Mouse (Mus musculus) intestine, postnatal 0 days (tissue): Measurements from ENCODE around the gene Cnih2. TPM values are rescaled to one million over a fixed set of nuclear protein-coding genes. Genes with fewer than 3 reads are reported as not detected.

Experiments used
- ATAC-seq: fragments of 200-750 bp; cut with Nextera tagmentation; 2 replicates; pipeline ENCODE4 v1.8.0; 2017; ENCODE audit warnings: mild to moderate bottlenecking, moderate TSS enrichment, moderate library complexity
- H3K27ac ChIP-seq: fragments of 300-500 bp; sonication (generic); 2 replicates; pipeline ENCODE4 v1.5.1; 2014; ENCODE audit warnings: mild to moderate bottlenecking, low read depth, low read length, moderate library complexity
- H3K27me3 ChIP-seq: fragments of 300-500 bp; sonication (generic); replicated peaks from 2 replicates; pipeline ENCODE4 v1.6.1; 2014; ENCODE audit warnings: low read length, mixed read lengths; ENCODE audit not compliant: control insufficient read depth, insufficient read depth
- H3K36me3 ChIP-seq: fragments of 300-500 bp; sonication (generic); 2 replicates; pipeline ENCODE4 v1.6.1; 2014; ENCODE audit warnings: mild to moderate bottlenecking, moderate library complexity; ENCODE audit not compliant: control insufficient read depth, insufficient read depth
- H3K4me1 ChIP-seq: fragments of 300-500 bp; sonication (generic); replicated peaks from 2 replicates; pipeline ENCODE4 v1.6.1; 2014; ENCODE audit warnings: antibody characterized with exemption, low read length, mixed read lengths; ENCODE audit not compliant: control insufficient read depth, insufficient read depth
- H3K4me2 ChIP-seq: fragments of 300-500 bp; sonication (generic); replicated peaks from 2 replicates; pipeline ENCODE4 v1.6.1; 2014; ENCODE audit warnings: low read depth, mild to moderate bottlenecking, moderate library complexity
- H3K4me3 ChIP-seq: fragments of 300-500 bp; sonication (generic); 2 replicates; pipeline ENCODE4 v1.5.1; 2014; ENCODE audit warnings: low read depth, low read length
- H3K9ac ChIP-seq: fragments of 300-500 bp; sonication (generic); 2 replicates; pipeline ENCODE4 v1.6.1; 2014; ENCODE audit warnings: mild to moderate bottlenecking, low read depth, low read length
- H3K9me3 ChIP-seq: fragments of 300-500 bp; sonication (generic); 2 replicates; pipeline ENCODE4 v1.6.1; 2016; ENCODE audit warnings: mixed run types; ENCODE audit not compliant: control insufficient read depth
- CTCF ChIP-seq: sonication (generic); IDR thresholded peaks from 2 replicates; pipeline ENCODE4 v1.5.1; 2016; ENCODE audit warnings: low read depth, mild to moderate bottlenecking, control low read depth, antibody characterized with exemption, moderate library complexity
- WGBS: fragments of 180-500 bp; shearing (Covaris S2); extraction: QIAGEN DNeasy Blood & Tissue Kit; methylation state at CpG from one replicate; pipeline ENCODE4 v1.1.7; 2014; 5-methylcytosine and 5-hydroxymethylcytosine counted together
- polyA plus RNA-seq: library from polyadenylated mRNA; unstranded; fragments of >200 nt; fragmentation: Nextera tagmentation; extraction: Ambion mirVana; gene quantifications from 2 replicates; pipeline ENCODE4 v1.2.1, GENCODE M21; 2015

The Cnih2 gene
- polyA plus RNA-seq, 1 experiment from 2014 or later: 5.6 TPM

DNA sequence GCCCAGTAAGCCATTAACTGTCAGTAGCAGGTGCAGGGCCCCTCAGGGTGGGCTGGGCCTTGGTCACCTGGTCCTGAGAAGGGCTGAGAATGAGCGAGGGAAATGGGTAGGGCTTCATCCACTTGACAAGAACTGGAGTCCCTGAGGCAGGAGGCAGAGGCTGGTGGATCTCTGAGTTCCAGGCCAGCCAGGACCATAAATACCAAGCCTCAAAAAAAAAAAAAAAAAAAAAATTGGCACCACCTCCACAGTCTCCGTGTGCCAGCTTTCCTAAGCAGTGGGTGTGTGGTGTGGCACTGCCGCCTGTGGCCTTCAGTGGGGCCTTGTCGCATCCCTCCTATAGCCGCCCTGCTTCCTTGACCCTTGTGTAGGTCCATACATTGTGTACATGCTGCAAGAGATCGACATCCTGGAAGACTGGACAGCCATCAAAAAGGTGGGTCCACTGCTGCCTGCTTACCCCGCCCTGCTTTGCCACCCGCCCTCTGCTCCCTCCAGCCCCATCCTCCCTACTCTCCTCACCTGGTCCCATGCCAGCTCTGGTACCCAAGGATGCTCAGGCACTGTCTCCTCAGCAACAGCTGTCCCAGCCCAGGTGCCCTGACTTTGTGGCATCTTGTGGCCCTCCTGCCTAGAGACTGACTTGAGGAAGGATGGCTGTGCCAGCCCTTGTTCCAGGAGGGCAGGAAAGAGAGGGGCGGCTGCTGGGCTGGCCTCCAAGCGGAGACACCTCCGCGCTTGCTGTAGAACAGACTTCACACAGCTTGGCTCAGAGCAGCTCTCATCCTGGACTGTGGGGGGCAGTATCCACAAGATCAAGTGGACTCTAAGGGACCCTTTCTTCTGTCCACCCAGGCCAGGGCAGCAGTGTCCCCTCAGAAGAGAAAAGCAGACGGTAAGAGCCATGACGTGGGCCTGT is 49.9 kb downstream of the Cnih2 start:
- no peak for ATAC-seq
- no peak overlapping the region for H3K4me3 ChIP-seq
- H3K36me3 ChIP-seq: peaks cover 30% of the 10 kb centered on the region
- no peaks in the 10 kb centered on the region for H3K9me3 ChIP-seq
- no peaks in the 10 kb centered on the region for H3K27me3 ChIP-seq
- 81% methylated on average over 13 of the region's 14 CpGs for WGBS
- H3K27ac ChIP-seq: no peak overlapping the region
- H3K4me2 ChIP-seq: no peak overlapping the region
- H3K9ac ChIP-seq: no peak overlapping the region
- TF ChIP-seq CTCF: no peak
- H3K4me1 ChIP-seq: no peaks in the 10 kb centered on the region

GRCm38 (mm10) chr19:5045531-5045930 is 52.8 kb downstream of the Cnih2 start:
- Histone ChIP-seq H3K36me3 (peaks cover 30% of the 10 kb centered on the region), H3K4me3 (no peak overlapping the region), H3K9ac (no peak overlapping the region), H3K27ac (no peak overlapping the region), H3K4me2 (no peak overlapping the region), H3K4me1 (0 out of 2 replicates have a peak, but pooled peaks cover 3% of the 10 kb centered on the region), H3K9me3 (no peaks in the 10 kb centered on the region), H3K27me3 (no peaks in the 10 kb centered on the region)
- TF ChIP-seq CTCF: no peak
- 84% methylated on average over 4 of the region's 4 CpGs for WGBS
- no peak for ATAC-seq

Other genes starting within 250 kb of the Cnih2 start
- gene Ctsf, start 243.4 kb downstream of the Cnih2 start, polyA plus RNA-seq: 15.6 and 16.4 TPM in 2 replicates
- gene Actn3, start 220.6 kb downstream of the Cnih2 start, polyA plus RNA-seq: 0.47 and 0.56 TPM in 2 replicates
- 7.6 and 9.1 TPM in 2 replicates for gene Zdhhc24, start 219.9 kb downstream of the Cnih2 start, polyA plus RNA-seq
- gene Bbs1, start 191.9 kb downstream of the Cnih2 start, polyA plus RNA-seq: 0.60 and 0.98 TPM in 2 replicates
- gene Dpp3, start 170.2 kb downstream of the Cnih2 start, polyA plus RNA-seq: 59.2 and 60.0 TPM in 2 replicates
- 0.46 and 0.89 TPM in 2 replicates for gene Peli3, start 155.4 kb downstream of the Cnih2 start, polyA plus RNA-seq
- 73.7 and 78.1 TPM in 2 replicates for gene Mrpl11, start 136.4 kb downstream of the Cnih2 start, polyA plus RNA-seq
- gene Npas4, start 108.2 kb downstream of the Cnih2 start, polyA plus RNA-seq: 0.09 and 0.12 TPM in 2 replicates
- gene Slc29a2, start 74.7 kb downstream of the Cnih2 start, polyA plus RNA-seq: 1.3 and 1.8 TPM in 2 replicates
- gene B4gat1, start 59.7 kb downstream of the Cnih2 start, polyA plus RNA-seq: 16.2 and 17.9 TPM in 2 replicates
- gene AC124502.3, start 59.6 kb downstream of the Cnih2 start, polyA plus RNA-seq: 0.56 TPM in 1 of 2 replicates, not detected in the other
- gene Brms1, start 57.2 kb downstream of the Cnih2 start, polyA plus RNA-seq: 33.2 and 33.4 TPM in 2 replicates
- gene Rin1, start 48.0 kb downstream of the Cnih2 start, polyA plus RNA-seq: 0.77 and 0.78 TPM in 2 replicates
- gene Cd248, start 30.4 kb downstream of the Cnih2 start, polyA plus RNA-seq: 19.9 and 23.0 TPM in 2 replicates
- 4.0 TPM in 2 replicates for gene Tmem151a, start 13.0 kb downstream of the Cnih2 start, polyA plus RNA-seq
- gene Yif1a, start 10.0 kb downstream of the Cnih2 start, polyA plus RNA-seq: 182 and 198 TPM in 2 replicates
- 185 TPM in 2 replicates for gene Rab1b, start 8.6 kb upstream of the Cnih2 start, polyA plus RNA-seq
- 8.0 and 9.1 TPM in 2 replicates for gene Klc2, start 20.0 kb upstream of the Cnih2 start, polyA plus RNA-seq
- gene Pacs1, start 174.6 kb upstream of the Cnih2 start, polyA plus RNA-seq: 6.2 and 6.6 TPM in 2 replicates
- gene Sf3b2, start 196.9 kb upstream of the Cnih2 start, polyA plus RNA-seq: 160 and 172 TPM in 2 replicates
- gene Gal3st3, start 199.8 kb upstream of the Cnih2 start, polyA plus RNA-seq: 0.55 and 0.67 TPM in 2 replicates
- gene Catsper1, start 237.2 kb upstream of the Cnih2 start, polyA plus RNA-seq: not detected in 2 replicates